ENCODE assay signal across 16 mouse cellular contexts in the genomic region with DNA sequence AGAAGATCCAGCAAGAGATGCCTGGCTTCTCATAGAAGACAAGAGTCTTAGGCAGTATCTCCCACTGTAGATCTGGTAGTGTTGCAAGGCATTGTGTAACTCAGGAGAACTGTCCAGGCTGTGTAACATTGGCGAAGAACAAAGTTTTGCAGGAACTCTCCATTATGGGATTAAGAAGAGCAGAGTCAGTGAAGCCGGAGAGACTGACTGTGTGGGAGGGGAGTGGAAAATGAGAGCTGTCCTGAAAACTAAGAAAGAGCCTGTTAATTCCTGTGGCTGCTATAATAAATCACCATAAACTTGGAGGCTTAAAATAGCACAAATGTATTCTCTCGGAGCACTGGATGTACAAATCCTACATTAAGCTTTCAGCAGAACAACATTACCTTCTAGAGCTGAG.
DNase-seq lines count a peak whose midpoint lies in the region; ATAC-seq and TF ChIP-seq lines count a peak whose summit lies in the region.
"Had no signal": no experiment of that assay in that cellular context is flagged by ENCODE, and none has a peak within 500 bp of the region (broad histone marks: within the 10 kb centered on the region; RNA-seq: fewer than 3 reads in every experiment).

No protein-coding gene starts in this region.

- H3ac ChIP-seq in myocyte (ENCODE audit: control insufficient read depth, insufficient read length) = no peak overlapping the region

- no peak overlapping the region for H3K4me2 ChIP-seq in kidney, postnatal 0 days (ENCODE audit: low read length)
- no peak overlapping the region for H3K4me2 ChIP-seq in embryonic facial prominence, embryonic 15.5 days (replicated peaks)
- H3K4me2 ChIP-seq in myocyte (ENCODE audit: low read depth) = peak overlapping the region; percentile 8
- H3K4me2 ChIP-seq: heart, embryonic 15.5 days; liver, embryonic 15.5 days had no signal

- no peak for ATAC-seq in kidney, postnatal 0 days (replicated peaks; ENCODE audit: low FRiP score, low read depth)
- no peak for ATAC-seq in embryonic facial prominence, embryonic 15.5 days (ENCODE audit: insufficient number of reproducible peaks, low FRiP score, low TSS enrichment, low read depth)
- ATAC-seq: CD4-positive, CD25-positive, alpha-beta regulatory T cell, adult 4 months; intestine, embryonic 16.5 days had no signal

- no peaks in the 10 kb centered on the region for H3K36me3 ChIP-seq in kidney, postnatal 0 days (ENCODE audit: insufficient read depth, low read length)
- no peaks in the 10 kb centered on the region for H3K36me3 ChIP-seq in embryonic facial prominence, embryonic 15.5 days
- H3K36me3 ChIP-seq in myocyte (ENCODE audit: control insufficient read depth, insufficient read depth) = no peaks in the 10 kb centered on the region
- H3K36me3 ChIP-seq: heart, embryonic 15.5 days; liver, embryonic 15.5 days had no signal

- H3K4me1 ChIP-seq in kidney, postnatal 0 days (replicated peaks; ENCODE audit: insufficient read depth, low read length) = no peaks in the 10 kb centered on the region
- H3K4me1 ChIP-seq in embryonic facial prominence, embryonic 15.5 days = peaks cover 20% of the 10 kb centered on the region
- H3K4me1 ChIP-seq: heart, embryonic 15.5 days; liver, embryonic 15.5 days had no signal

- peak; percentile 85 for DNase-seq in kidney, postnatal 0 days (ENCODE audit: low spot score)
- no peak for DNase-seq in kidney, adult 8-10 months
- DNase-seq in adipocyte (ENCODE audit: low spot score) = peak; percentile 51
- DNase-seq in testis, postnatal 10 days (ENCODE audit: low spot score) = no peak
- DNase-seq in layer of hippocampus, postnatal 36 days = no peak
- DNase-seq: adrenal gland, postnatal 25 days; cerebellum, adult 9-10 months; embryo, embryonic 11 days; heart, adult 18-20 months; lung, postnatal 14 days had no signal

- TF ChIP-seq CTCF in kidney, postnatal 0 days (IDR thresholded peaks at IDR 0.05; ENCODE audit: low read depth) = no peak

- 17% methylated on average over 3 of the region's 3 CpGs for WGBS in kidney, postnatal 0 days
- WGBS in embryonic facial prominence, embryonic 15.5 days = 34% methylated on average over 3 of the region's 3 CpGs

- TF ChIP-seq POLR2A in myocyte (IDR thresholded peaks at IDR 0.05; ENCODE audit: insufficient read length, low read depth) = no peak

- H3K27ac ChIP-seq in kidney, postnatal 0 days = no peak overlapping the region
- 0 out of 2 replicates have a peak overlapping the region, but pooled peaks have one; percentile 7 for H3K27ac ChIP-seq in embryonic facial prominence, embryonic 15.5 days (replicated peaks)
- H3K27ac ChIP-seq: heart, embryonic 15.5 days; liver, embryonic 15.5 days had no signal

- no peaks in the 10 kb centered on the region for H3K9me3 ChIP-seq in kidney, postnatal 0 days (replicated peaks; ENCODE audit: low read length)
- no peaks in the 10 kb centered on the region for H3K9me3 ChIP-seq in embryonic facial prominence, embryonic 15.5 days (replicated peaks)
- H3K9me3 ChIP-seq: heart, embryonic 15.5 days; liver, embryonic 15.5 days had no signal

- no peak overlapping the region for H3K4me3 ChIP-seq in kidney, postnatal 0 days (replicated peaks; ENCODE audit: low read depth, low read length)
- H3K4me3 ChIP-seq in embryonic facial prominence, embryonic 15.5 days (replicated peaks) = no peak overlapping the region
- H3K4me3 ChIP-seq in myocyte = no peak overlapping the region
- H3K4me3 ChIP-seq: heart, embryonic 15.5 days; liver, embryonic 15.5 days had no signal

- no peaks in the 10 kb centered on the region for H3K27me3 ChIP-seq in kidney, postnatal 0 days (ENCODE audit: insufficient read depth, low read length)
- H3K27me3 ChIP-seq in embryonic facial prominence, embryonic 15.5 days = no peaks in the 10 kb centered on the region
- H3K27me3 ChIP-seq in myocyte (ENCODE audit: control insufficient read depth, insufficient read depth, insufficient read length) = no peaks in the 10 kb centered on the region
- H3K27me3 ChIP-seq: heart, embryonic 15.5 days; liver, embryonic 15.5 days had no signal

- no peaks in the 10 kb centered on the region for H3K79me2 ChIP-seq in myocyte (ENCODE audit: control insufficient read depth, insufficient read depth)

- no peak overlapping the region for H3K9ac ChIP-seq in kidney, postnatal 0 days (ENCODE audit: low read depth, low read length)
- no peak overlapping the region for H3K9ac ChIP-seq in embryonic facial prominence, embryonic 15.5 days
- H3K9ac ChIP-seq: heart, embryonic 15.5 days; liver, embryonic 15.5 days had no signal

TF ChIP-seq in myocyte, 11 proteins besides CTCF, POLR2A, EP300 and RAD21:
- no peak for TF ChIP-seq MYOD1 (IDR thresholded peaks at IDR 0.05; ENCODE audit: control insufficient read depth in 1 of 3, insufficient read length in 2 of 3, low read depth in 2 of 3)
- no peak for TF ChIP-seq TCF12 (IDR thresholded peaks at IDR 0.05; ENCODE audit: insufficient read depth, poor library complexity, severe bottlenecking)
- no peak for TF ChIP-seq TCF3 (IDR thresholded peaks at IDR 0.05; ENCODE audit: insufficient read length, low read depth)

Comparison
In these comparisons a context has a peak if more than half of its experiments do, and no peak if none do; other contexts are left out.
1. DNase-seq: peak in kidney, postnatal 0 days (single experiment) and adipocyte (single experiment); none in kidney, adult 8-10 months (0 of 2), testis, postnatal 10 days (single experiment) and layer of hippocampus, postnatal 36 days (0 of 2).